In the genomic region with DNA sequence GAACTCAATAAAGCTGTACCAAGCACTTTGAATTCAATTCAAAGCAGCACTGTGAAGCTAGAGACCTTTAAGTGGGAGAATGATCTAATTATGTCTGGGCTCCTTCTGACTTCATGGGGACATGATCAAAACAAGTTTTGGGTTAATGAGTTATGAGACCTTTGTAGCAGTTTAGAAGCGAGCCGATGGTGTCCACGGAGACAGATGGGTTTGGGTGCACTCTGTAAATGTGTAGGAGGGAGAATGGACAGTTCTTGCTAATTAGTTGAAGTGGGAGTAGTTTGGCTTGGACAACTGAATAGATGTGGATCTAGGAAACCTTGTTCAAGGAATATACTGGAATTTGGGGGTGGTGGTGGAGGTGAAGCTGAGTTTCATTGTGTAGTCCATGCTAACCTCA, we compare ENCODE assay signal across 21 mouse cellular contexts.
"Had no signal": no experiment of that assay in that cellular context is flagged by ENCODE, and none has a peak within 500 bp of the region (broad histone marks: within the 10 kb centered on the region; RNA-seq: fewer than 3 reads in every experiment).

No protein-coding gene starts in this region.

- H3K27me3 ChIP-seq: limb, embryonic 12.5 days; limb, embryonic 15.5 days; midbrain, embryonic 12.5 days; midbrain, embryonic 15.5 days; neural tube, embryonic 12.5 days; neural tube, embryonic 15.5 days; stomach, embryonic 15.5 days had no signal

- ATAC-seq: intestine, postnatal 0 days; liver, postnatal 0 days; lung, postnatal 0 days; midbrain, embryonic 15.5 days had no signal

- H3K4me3 ChIP-seq: limb, embryonic 12.5 days; limb, embryonic 15.5 days; midbrain, embryonic 12.5 days; midbrain, embryonic 15.5 days; neural tube, embryonic 12.5 days; neural tube, embryonic 15.5 days; stomach, embryonic 15.5 days had no signal

- H3K27ac ChIP-seq: limb, embryonic 12.5 days; limb, embryonic 15.5 days; liver, embryonic 14.5 days; macrophage; midbrain, embryonic 12.5 days; midbrain, embryonic 15.5 days; neural tube, embryonic 12.5 days; neural tube, embryonic 15.5 days; stomach, embryonic 15.5 days had no signal

- H3K9me3 ChIP-seq: limb, embryonic 12.5 days; limb, embryonic 15.5 days; midbrain, embryonic 12.5 days; midbrain, embryonic 15.5 days; neural tube, embryonic 12.5 days; neural tube, embryonic 15.5 days; stomach, embryonic 15.5 days had no signal

- H3K4me2 ChIP-seq: limb, embryonic 12.5 days; limb, embryonic 15.5 days; liver, embryonic 11.5 days; lung, embryonic 14.5 days; midbrain, embryonic 12.5 days; midbrain, embryonic 15.5 days; neural tube, embryonic 12.5 days; neural tube, embryonic 15.5 days; stomach, embryonic 15.5 days had no signal

- H3K36me3 ChIP-seq: limb, embryonic 12.5 days; limb, embryonic 15.5 days; midbrain, embryonic 12.5 days; midbrain, embryonic 15.5 days; neural tube, embryonic 12.5 days; neural tube, embryonic 15.5 days; stomach, embryonic 15.5 days had no signal

- DNase-seq: left cerebral cortex, postnatal 4 days; liver, postnatal 0 days; lung, embryonic 14.5 days; right cerebral cortex, adult 18-20 months; right cerebral cortex, postnatal 14 days; right cerebral cortex, postnatal 4 days; thymus, adult 2 months; thymus, postnatal 14 days; thymus, postnatal 4 days had no signal

- H3K4me1 ChIP-seq: limb, embryonic 12.5 days; limb, embryonic 15.5 days; midbrain, embryonic 12.5 days; midbrain, embryonic 15.5 days; neural tube, embryonic 12.5 days; neural tube, embryonic 15.5 days; stomach, embryonic 15.5 days had no signal

- H3K9ac ChIP-seq: limb, embryonic 12.5 days; limb, embryonic 15.5 days; liver, embryonic 14.5 days; liver, postnatal 0 days; lung, embryonic 14.5 days; midbrain, embryonic 12.5 days; midbrain, embryonic 15.5 days; neural tube, embryonic 12.5 days; neural tube, embryonic 15.5 days; stomach, embryonic 15.5 days had no signal
